Mouse (Mus musculus): ENCODE results near the gene Gm28308.

Gm28308 gene

DNA sequence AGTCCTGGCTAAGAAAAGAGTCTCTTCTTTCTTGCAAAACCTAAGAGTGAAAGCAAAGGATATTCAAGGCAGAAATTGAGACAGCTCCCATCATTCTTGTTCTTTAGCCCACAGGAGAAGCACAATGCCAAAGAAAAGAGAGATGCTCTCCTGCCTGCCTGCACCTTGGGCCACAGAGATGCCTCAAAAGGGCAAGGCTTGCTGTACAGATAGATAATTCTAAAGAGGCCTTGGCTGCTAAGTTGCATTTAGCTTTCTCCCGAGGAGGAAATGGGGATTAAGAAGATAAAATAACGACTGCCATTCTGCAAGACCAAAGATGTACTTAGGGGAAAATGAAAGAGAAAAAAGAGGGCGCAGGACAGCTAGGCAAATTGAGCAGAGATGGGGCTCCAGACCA lies 33.8 kb upstream of the Gm28308 start:
- DNase-seq (ENCODE audit: low read depth, low spot score) = no peak

DNA sequence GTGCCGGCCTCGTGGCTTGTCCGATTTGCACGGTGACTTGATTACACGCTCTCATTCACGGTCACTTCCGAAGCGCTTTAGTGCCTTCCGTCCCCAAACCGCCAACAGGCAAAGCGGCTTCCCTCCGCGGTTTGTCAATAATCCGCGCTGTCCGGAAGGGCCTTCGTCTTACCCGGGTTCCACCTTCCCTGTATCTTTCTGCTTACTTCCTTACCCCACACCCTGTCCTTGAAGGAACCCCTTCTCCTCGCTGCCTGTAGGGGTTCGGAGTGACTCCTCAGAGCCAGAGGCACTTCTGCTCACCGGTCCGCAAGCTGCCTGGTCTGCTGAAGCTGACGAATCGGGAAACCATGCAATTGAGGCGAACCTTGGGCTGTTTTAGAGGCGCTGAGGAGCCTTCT lies 33.3 kb upstream of the Gm28308 start:
- no peak for DNase-seq (ENCODE audit: low read depth, low spot score)

GRCm38 (mm10) chr6:52245757-52246142 lies 32.6 kb upstream of the Gm28308 start, which contains the start of gene Hoxa11:
TSS of gene Hoxa11 (minus strand) at chr6:52245810.
- DNase-seq (ENCODE audit: low read depth, low spot score) = no peak

- no peak for DNase-seq (ENCODE audit: low read depth, low spot score)
These were observed 32.1 kb upstream of the Gm28308 start for GRCm38 (mm10) chr6:52245040-52245756.

GRCm38 (mm10) chr6:52244471-52245039 lies 31.4 kb upstream of the Gm28308 start:
- DNase-seq (ENCODE audit: low read depth, low spot score) = no peak

DNA sequence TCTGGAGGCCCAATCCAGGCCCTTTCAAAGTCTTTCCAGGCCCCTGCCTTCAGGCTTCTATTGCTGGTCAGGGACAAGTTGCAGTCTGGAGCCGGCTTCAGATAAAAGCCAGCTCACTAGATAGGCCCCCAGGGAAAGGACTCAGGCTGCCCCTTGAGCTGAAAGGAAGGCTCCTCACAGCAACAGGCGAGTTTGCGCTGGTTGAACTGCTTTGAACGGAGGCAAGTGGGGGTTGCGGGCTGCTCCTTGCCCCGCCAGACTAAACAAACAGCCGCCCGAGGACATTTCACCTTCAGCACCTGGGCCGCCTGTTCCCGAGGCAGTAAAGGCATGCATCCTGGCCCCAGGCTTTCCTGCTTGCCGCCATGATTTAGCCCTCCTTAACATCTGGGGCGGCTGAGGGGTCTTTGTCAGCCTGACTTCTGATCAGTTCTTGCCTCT lies 30.6 kb upstream of the Gm28308 start:
- DNase-seq (ENCODE audit: low read depth, low spot score) = no peak

DNA sequence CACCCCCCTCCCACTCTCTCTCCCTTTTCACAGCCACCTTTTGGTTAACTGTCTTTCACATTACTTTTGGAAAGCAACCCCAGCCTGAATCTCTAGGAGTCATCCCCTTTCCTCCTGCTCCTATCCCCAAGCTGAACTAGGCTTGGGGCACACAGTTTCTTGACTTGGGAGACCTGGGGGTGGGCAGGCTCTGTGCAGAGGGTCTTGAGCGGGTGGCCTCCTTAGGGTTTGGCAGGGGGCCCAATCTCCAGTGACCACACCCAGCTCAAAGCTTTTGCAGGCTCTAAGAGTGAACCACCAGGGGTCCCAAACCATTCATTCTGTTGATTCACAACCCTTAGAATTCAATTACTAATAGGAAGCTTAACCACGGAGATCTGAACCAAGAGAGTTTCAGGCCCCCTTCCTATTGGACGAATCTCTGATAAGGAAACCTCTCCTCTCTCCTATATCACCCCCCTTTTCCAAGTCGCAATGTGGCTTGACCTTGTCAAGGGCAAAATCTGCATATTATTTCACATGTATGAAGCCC lies 29.7 kb upstream of the Gm28308 start:
- no peak for DNase-seq (ENCODE audit: low read depth, low spot score)

DNA sequence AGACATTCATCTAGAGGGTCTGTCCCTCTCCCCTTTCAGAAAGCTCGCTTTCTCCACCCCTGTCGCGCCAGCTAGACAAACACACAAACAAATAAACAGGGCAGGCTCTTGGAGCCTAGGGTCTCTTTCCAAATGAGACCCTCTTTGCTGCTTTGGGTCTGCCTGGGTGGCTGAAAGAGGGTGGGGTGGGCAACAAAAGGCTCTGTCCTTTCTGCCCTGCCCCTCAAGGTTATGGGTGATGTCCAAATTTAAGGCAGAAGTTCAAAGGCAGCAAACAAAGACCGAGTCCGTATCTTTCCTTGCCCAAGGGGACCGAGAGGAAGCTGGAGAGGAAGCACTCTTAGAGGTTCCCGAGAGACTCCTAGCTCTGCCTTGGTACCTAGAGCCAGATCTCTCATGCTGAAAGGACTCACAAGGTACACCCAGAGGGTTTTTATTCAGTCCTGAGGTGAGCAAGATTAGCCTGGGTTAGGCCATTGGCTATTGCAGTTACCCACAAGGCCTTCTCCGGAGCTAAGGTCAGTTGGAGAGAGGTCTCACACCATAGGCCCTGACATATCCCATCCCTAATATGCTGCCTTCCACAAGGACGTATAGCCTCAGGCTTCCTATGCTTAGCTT lies 28.0 kb upstream of the Gm28308 start:
- no peak for DNase-seq (ENCODE audit: low read depth, low spot score)

- peak; percentile 79 for DNase-seq (ENCODE audit: low read depth, low spot score)
These were observed 27.4 kb upstream of the Gm28308 start, which contains the start of gene Hoxa10 for GRCm38 (mm10) chr6:52240389-52241000. TSS of gene Hoxa10 (minus strand) at chr6:52240854.

DNA sequence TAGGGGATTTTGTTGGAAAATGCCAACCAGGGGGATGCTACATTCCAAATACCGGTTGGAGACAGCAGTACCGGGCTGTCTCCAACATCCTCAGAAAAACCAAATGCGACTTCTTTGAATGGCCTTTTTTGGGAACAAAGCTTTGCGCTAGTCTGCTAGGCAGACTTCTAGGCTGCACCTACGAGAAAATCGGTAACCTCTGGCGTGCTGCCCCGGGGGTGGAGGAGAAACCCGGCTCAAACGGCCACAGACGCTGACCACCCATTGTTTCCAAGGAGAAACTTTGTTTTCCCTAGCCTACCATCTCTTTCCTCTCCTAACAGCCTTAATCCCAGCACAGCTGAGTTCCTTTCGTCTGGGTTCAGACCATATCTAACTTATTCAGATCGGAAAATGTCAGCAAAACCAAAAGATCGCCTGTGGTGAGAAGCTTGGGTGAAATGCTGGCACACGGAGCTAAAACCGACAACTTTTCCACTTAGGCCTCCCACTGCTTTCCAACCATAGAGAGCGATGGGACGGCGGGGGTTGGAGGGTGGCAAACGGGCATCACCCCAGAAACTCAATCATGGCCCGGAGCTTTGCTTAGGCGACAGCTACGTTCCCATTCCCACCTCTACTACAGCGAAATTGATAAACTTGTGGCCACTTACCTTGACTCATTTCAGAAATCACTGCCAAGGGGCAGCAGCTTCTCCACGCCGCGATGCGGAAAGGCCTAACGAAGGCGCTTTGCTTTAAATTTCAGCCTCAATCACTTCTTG lies 26.7 kb upstream of the Gm28308 start:
- no peak for DNase-seq (ENCODE audit: low read depth, low spot score)

GRCm38 (mm10) chr6:52238976-52239375 lies 25.8 kb upstream of the Gm28308 start:
- DNase-seq (ENCODE audit: low read depth, low spot score) = no peak

DNA sequence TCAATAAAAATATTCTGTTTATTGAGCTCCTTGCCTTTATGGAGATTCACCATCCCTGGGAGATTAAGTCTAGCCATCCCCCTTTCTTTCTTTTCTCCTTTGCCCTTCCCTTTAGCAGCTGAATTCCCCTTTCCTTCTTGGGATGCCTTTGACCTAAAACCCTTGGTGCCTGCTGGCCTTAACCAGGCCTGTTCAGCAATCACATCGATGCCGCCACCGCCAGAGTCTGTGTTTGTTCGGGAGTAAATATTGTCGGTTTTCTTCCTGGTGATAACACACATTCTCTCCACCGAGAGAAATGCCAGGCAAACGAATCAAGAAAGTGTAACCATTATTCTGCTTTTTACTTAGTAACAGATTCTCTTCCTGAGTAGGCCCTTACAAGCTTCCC lies 25.0 kb upstream of the Gm28308 start:
- no peak for DNase-seq (ENCODE audit: low read depth, low spot score)

DNA sequence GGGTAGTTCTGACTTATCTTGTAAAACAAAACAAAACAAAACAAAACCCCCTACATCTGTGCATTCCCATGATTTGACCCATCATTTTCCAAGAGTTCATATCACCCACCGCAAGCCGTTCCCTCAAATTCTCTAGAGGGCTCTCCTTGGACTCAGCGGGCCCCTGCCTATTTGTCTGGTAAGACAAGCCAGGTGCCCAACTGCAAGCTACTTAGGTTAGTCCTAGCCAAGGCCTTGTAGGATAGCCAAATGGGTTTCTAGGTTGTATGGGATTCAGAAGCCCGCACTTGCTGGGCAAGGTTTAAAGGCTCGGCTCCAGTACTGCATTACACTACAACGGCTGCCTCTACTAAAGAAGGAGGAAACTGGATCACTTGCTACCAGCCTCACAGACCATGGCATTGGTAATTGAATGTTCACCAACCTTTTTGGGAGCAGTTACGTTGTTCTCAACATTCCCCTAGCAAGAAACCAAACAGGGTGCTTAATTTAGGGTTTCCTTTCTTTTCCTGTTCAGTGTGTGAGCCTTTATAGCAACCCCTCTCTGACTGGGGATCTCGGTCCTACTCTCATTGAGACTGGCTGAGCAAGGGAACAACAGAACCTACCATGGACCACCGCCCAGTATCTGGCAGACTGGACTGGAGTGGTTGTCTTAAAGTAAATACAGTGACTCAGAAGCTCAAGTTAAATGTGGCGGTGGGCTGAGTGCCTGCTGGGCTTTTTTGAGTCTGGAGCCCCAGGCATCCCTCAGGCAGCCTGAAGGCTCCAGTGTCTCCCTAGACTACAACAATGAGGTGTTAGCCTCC lies 24.4 kb upstream of the Gm28308 start:
- DNase-seq (ENCODE audit: low read depth, low spot score) = no peak

GRCm38 (mm10) chr6:52236806-52237205 lies 23.7 kb upstream of the Gm28308 start:
- DNase-seq (ENCODE audit: low read depth, low spot score) = no peak

GRCm38 (mm10) chr6:52235866-52236265 lies 22.7 kb upstream of the Gm28308 start:
- DNase-seq (ENCODE audit: low read depth, low spot score) = no peak

DNA sequence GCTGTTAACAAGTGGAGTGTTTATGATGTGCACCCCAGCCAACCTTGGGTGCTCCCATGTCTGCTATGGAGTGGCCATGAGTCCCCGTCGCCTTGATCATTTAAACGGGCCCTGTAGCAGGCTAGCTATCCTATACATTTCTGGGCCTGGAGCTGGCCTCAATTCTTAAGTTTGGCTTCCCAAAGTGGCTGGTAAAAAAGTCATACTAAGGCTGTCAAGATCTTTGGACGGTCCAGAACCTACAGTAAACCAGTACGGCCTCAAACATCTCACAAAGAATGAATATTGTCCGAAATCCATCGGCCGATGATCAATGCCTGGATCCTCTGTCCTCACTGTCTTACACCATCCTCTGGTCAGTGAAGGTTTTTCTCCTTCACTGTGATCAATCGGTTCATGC lies 22.1 kb upstream of the Gm28308 start:
- no peak for DNase-seq (ENCODE audit: low read depth, low spot score)

DNA sequence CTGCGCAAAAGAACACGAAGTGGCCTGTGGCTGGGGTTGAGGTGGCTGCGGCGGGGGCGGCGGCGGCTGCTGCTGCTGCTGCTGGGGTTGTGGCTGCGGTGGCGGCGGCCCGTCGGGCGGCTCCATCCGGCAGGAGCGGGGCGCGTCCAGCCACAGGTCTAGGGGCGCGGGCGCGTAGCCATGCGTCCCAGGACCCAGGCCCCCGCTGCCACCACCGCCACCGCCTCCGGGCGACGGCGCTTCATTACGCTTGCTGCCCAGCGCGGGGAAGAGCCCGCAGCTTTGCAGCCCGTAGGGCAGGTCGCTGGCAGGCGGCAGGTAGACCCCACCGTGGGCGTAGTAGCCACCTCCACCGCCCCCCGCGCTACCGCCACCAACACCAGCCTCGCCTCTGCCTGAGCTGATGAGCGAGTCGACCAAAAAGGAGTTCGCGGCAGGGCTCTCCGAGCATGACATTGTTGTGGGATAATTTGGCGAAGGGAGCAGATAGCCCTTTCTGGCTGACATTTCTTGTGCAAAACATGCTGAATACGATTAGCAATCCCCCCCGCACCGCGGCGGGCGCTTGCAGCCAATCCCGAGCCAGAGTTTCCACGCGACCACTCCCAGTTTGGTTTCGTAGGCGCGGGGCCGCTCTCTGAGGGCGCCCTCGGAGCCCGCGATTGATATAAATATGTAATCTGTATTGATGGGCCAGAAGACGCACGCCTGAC lies 21.4 kb upstream of the Gm28308 start:
- DNase-seq (ENCODE audit: low read depth, low spot score) = no peak

GRCm38 (mm10) chr6:52233546-52234427 lies 20.6 kb upstream of the Gm28308 start:
- no peak for DNase-seq (ENCODE audit: low read depth, low spot score)

- no peak for DNase-seq (ENCODE audit: low read depth, low spot score)
These were observed 19.9 kb upstream of the Gm28308 start for GRCm38 (mm10) chr6:52232984-52233545.
